Mouse (Mus musculus): ENCODE data around the gene Wdr95.

The Wdr95 gene

GRCm38 (mm10) chr5:149634409-149635035 is 106.0 kb downstream of the Wdr95 start:
- no peak for DNase-seq

DNA sequence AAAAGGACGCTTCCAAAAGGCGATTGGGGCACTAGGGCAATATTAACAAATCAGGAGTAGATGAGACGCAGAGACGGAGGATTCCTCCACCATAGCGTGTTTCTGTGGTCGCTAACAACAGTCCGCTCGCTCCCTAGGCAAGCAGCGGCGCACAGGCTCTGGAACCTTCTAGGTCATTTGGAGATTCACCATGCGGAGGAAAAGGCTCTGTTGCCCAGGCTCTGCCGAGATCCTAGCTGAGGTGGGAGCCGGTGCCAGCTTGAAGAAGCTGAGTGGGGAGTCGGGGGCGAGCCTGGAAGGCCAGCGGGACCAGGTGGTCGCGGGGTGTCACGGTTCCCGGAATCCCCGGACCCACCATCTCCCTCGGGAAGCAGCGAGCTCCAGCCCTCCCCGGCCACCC is 107.1 kb downstream of the Wdr95 start:
- no peak for DNase-seq

DNA sequence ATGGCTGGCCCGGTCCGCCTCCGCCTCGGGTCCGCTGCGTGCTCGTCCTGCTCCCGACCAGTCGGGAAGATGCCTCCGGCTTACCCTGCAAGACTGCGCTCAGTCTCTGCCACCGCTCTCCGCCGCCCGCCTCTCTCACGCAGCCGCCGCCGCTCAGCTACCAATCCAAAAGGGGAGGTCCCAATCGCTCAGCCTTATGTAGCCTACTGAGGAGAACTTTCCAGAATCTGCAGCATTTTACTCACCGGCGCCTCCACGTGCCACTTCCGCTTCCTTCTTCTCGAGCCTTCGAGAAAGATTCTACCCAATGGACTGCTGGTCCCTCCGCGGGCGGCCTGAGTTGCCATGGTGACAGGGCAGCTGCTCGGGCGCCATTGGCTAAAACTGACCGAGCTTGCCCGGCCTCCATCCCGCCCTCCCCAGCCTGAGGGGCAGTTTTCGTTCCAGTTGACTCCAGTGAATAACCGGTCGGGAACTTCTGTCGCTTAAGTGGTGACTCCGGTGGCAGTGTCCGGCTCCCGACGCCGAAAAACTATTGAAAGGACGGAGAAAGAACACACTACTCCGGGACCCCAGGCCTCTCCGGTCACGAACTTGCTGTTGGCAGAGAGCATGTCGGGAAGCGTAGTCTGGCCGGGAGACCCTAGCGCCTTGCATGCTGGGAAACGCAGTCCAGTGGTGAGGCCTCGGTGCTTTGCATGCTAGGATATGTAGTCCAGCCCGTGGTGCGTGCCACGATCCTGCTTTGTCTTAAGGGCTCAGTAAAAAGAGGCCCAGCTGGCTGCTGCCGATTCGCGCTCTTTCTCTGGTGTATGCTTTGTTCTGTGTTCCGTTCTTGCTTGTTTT is 107.8 kb downstream of the Wdr95 start, which contains the start of gene Hsph1:
Gene Hsph1, minus strand, starts transcription at position 302 of the 846 bp plus-strand sequence.
- DNase-seq = peak; percentile 95

GRCm38 (mm10) chr5:149637306-149637705 is 108.8 kb downstream of the Wdr95 start:
- DNase-seq = no peak

- DNase-seq = no peak
Measured at GRCm38 (mm10) chr5:149641277-149641892, 112.9 kb downstream of the Wdr95 start.

DNA sequence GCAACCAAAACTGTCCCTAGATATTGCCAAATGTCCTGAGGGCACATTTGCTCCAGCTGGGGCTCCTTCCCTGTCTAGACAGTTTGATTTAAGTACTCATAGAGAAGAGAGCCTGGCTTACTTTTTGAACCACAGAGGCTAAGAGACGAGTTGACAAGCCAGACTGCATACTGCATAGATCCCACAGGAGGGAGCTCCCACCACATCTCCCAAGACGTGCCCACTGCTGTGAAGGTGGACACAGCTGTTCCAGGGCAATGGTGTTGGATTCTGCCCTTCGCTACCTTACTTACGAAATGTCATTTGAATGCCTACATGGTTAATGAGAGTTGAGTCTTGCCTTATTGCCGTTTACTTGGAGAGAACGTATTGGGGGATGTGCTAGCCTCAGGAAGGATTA is 113.9 kb downstream of the Wdr95 start:
- no peak for DNase-seq

DNA sequence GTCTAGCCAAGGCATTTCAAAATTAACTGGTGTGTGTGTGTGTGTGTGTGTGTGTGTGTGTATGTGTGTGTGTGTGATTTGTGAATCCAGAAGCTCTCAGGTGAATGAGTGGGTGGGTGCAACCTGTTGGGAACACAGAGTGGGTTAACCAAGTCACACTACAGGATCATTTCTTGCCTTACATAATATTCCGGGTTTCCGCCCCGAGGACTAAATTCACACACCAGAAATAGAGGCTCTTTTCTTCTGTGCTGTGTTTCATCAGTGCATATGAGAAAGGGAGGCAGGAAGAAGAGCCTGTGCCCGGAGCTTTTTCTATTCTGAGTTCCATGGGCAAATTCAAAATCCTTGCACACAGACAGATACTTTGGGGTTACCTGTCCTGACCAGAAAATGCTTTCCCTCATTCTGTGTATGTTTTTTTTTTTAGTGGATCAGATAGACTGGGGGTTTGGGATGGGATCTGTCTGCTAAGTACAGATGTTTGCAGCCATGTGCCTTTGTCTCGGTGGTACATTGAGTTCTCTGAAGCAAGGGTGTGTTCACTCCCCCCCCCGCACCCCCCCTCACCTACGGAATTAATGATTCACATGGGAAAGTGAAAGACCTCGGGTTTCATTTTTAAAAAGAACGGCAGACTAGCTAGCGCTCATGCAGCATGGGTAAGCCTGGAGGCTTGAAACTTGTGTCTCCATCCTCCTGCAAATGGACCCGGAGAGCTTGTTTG is 114.5 kb downstream of the Wdr95 start:
- DNase-seq = no peak

DNA sequence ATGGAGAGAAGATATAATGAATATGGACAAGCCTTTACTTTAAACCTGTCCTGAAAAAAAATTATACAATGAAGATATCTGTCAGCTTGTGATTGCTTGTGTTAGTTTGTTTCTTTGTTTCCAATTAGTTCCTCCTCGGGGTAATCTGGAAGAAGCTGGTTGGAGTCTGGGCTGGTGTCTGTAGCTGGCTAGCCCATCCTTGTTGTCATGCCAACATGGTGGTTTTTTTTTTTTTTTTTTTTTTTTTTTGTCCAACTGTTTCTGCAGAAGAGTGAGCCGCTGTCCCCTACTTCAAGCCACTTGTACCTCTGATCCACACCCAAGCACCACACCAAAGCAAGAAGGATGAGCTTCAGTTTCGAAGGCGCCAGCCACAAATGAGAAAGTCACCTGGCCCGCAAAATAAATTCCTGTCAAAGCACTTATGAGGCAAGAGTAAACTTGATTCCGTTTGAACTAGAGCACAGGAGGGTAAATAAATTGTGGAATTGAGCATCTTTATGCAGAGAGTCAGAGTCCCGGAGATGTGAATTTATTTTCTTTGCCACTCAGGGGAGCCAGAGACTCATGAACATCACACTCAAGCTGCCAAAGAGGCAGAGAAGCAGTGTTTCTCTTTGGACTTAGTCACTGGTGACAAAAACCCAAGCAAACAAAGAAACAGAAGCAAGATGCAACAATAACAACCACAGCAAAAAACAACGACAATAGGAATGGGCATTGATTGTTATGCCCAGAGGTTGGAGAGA is 119.1 kb downstream of the Wdr95 start:
- no peak for DNase-seq

- no peak for DNase-seq
Measured at GRCm38 (mm10) chr5:149648196-149648595, 119.7 kb downstream of the Wdr95 start.

- no peak for DNase-seq
Measured at GRCm38 (mm10) chr5:149648895-149649406, 120.5 kb downstream of the Wdr95 start.

DNA sequence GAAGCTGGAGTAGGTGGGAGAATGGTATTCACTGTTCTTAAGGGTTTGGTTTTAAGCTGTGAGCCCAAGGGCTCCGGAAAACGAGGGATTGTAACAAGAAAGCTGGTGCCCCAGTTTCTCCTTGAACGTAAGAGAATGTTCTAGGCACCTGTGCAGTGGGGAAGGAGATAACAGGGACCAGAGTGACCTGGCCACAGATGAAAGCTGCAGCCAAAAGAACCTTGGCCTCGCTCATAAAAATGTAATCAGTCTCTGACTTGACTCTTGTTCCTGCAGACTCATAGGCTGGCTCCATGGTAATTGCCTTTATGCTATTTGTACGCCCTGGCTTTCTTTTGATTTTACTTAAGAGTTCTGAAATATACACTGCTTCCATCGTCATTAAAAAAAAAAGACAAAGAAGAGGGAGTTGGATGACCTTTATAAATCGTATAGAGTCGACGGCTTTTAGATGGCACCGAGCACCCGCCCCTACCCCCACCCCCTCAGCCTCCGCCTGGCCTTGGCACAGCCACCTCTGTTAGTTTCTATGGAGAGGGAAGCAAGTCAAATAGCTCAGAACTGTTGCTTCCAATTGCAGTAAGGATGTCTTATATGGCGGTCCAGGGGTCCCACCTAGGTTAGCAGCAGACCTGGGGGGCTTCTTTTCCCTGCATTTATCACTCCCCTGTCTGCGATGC is 121.2 kb downstream of the Wdr95 start:
- no peak for DNase-seq

DNA sequence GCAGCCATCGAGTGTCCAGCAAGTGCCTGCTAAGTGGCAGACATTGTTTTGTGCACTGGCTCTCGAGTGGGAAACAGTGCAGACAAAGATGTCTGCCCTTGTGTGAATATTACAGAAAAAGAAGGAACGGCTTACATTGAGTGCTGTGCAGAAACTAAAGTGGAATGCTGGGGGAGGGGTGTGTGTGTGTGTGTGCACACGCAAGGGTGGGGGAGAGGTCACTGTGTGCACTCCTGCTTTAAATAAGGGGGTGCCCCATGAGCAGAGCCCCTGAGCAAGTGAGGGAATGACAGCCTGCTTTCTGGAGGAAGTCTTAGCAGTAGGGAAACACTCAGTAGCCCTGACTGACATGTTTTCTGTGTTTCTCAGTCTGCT is 121.7 kb downstream of the Wdr95 start:
- no peak for DNase-seq

GRCm38 (mm10) chr5:149655636-149656035 is 127.2 kb downstream of the Wdr95 start:
- DNase-seq = no peak

DNA sequence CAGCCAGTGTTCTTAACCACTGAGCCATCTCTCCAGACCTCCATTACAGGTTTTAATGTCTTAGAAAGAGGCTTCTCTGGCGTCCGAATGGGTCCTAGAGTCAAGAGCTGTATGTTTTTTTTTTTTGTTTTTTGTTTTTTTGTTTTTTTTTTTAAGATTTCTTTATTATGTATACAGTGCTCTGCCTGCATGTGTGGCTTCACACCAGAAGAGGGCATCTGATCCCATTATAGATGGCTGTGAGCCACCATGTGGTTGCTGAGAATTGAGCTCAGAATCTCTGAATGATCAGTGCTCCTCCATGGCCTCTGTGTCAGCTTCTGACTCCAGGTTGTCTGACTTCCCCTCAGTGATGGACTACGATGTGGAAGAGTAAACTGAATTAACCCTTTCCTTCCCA is 129.5 kb downstream of the Wdr95 start:
- DNase-seq = no peak

- DNase-seq = no peak
Measured at GRCm38 (mm10) chr5:149658741-149659413, 130.4 kb downstream of the Wdr95 start.

- no peak for DNase-seq
Measured at GRCm38 (mm10) chr5:149659414-149659780, 130.9 kb downstream of the Wdr95 start.

DNA sequence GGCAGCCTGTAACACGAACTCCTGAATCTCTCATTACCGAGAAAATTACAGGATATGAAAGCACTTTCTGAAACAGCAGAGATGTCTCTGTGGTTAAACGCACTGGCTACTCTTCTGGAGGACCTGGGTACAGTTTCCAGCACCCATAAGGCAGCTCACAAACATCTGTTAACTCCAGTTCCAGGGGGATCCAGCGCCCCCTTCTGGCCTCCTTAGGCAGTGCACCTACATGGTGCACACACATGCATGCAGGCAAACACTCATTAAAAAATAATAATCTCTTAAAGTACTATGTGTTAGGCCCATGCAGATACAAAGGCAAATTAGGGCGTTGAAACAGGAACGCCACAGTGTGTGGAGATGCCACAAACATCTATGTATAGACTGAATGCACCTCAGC is 132.9 kb downstream of the Wdr95 start:
- DNase-seq = no peak
